Mouse (Mus musculus) neural tube, embryonic 12.5 days (tissue): ENCODE measurements at regions not wholly inside any gene's neighbourhood (a gene's known extent, or its start where the extent isn't known, plus 50 kb on each side); places are given as distances from the start of the nearest gene placed in this dataset.

Source experiments
- ATAC-seq: fragments of 200-750 bp; cut with Nextera tagmentation; 2 replicates; pipeline ENCODE4 v1.8.0; 2017; ENCODE audit warnings: low read depth, mild to moderate bottlenecking, moderate TSS enrichment, moderate library complexity; ENCODE audit not compliant: low FRiP score
- H3K27ac ChIP-seq: fragments of 300-500 bp; sonication (generic); 2 replicates; pipeline ENCODE4 v1.5.1; 2016
- H3K27me3 ChIP-seq: fragments of 300-500 bp; sonication (generic); replicated peaks from 2 replicates; pipeline ENCODE4 v1.6.1; 2016; ENCODE audit warnings: mild to moderate bottlenecking
- H3K36me3 ChIP-seq: fragments of 300-500 bp; sonication (generic); 2 replicates; pipeline ENCODE4 v1.6.1; 2016; ENCODE audit warnings: mild to moderate bottlenecking
- H3K4me1 ChIP-seq: fragments of 300-500 bp; sonication (generic); 2 replicates; pipeline ENCODE4 v1.6.1; 2016
- H3K4me2 ChIP-seq: fragments of 300-500 bp; sonication (generic); replicated peaks from 2 replicates; pipeline ENCODE4 v1.6.1; 2016; ENCODE audit warnings: mild to moderate bottlenecking
- H3K4me3 ChIP-seq: fragments of 300-500 bp; sonication (generic); 2 replicates; pipeline ENCODE4 v1.5.1; 2016
- H3K9ac ChIP-seq: fragments of 300-500 bp; sonication (generic); 2 replicates; pipeline ENCODE4 v1.6.1; 2016; ENCODE audit warnings: mild to moderate bottlenecking
- H3K9me3 ChIP-seq: fragments of 300-500 bp; sonication (generic); 2 replicates; pipeline ENCODE4 v1.6.1; 2016; ENCODE audit warnings: mild to moderate bottlenecking
- WGBS: fragments of 180-500 bp; shearing (Covaris S2); methylation state at CpG from one replicate; pipeline ENCODE4 v1.1.7; 2016; 5-methylcytosine and 5-hydroxymethylcytosine counted together

DNA sequence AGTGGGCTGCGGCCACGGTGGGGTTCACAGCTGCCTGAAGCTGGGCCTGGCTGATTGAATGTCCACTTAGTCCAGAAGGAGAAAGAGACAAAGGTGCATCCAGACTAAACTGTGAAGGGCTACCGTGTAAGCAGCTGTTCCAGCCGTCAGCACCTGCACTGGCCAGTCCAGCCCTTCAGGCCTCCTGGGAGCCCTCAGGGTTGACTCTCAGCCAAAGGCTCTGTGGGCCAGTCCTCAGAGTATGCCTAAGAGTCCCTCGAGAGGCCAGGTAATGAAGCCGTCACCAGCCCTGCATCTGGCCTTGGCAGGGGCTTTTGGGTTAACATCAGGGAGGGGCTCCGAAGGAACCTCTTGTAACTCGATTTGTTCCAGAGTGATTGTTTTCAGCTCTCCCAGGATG is 187.4 kb downstream of the Gpd2 start:
- WGBS: 87% methylated on average over 8 of the region's 8 CpGs
- Histone ChIP-seq H3K27ac (no peak overlapping the region), H3K4me1 (no peaks in the 10 kb centered on the region), H3K9me3 (no peaks in the 10 kb centered on the region), H3K27me3 (no peaks in the 10 kb centered on the region), H3K36me3 (no peaks in the 10 kb centered on the region), H3K4me2 (no peak overlapping the region), H3K9ac (no peak overlapping the region), H3K4me3 (no peak overlapping the region)
- ATAC-seq: no peak

- 92% methylated on average over 5 of the region's 5 CpGs for WGBS
- H3K4me3 ChIP-seq: no peak overlapping the region
- no peaks in the 10 kb centered on the region for H3K36me3 ChIP-seq
- ATAC-seq: no peak
- no peak overlapping the region for H3K9ac ChIP-seq
- no peaks in the 10 kb centered on the region for H3K27me3 ChIP-seq
- no peaks in the 10 kb centered on the region for H3K9me3 ChIP-seq
- no peak overlapping the region for H3K27ac ChIP-seq
- H3K4me1 ChIP-seq: no peaks in the 10 kb centered on the region
- H3K4me2 ChIP-seq: no peak overlapping the region
Observed at GRCm38 (mm10) chr2:57425439-57425838, 188.0 kb downstream of the Gpd2 start.

DNA sequence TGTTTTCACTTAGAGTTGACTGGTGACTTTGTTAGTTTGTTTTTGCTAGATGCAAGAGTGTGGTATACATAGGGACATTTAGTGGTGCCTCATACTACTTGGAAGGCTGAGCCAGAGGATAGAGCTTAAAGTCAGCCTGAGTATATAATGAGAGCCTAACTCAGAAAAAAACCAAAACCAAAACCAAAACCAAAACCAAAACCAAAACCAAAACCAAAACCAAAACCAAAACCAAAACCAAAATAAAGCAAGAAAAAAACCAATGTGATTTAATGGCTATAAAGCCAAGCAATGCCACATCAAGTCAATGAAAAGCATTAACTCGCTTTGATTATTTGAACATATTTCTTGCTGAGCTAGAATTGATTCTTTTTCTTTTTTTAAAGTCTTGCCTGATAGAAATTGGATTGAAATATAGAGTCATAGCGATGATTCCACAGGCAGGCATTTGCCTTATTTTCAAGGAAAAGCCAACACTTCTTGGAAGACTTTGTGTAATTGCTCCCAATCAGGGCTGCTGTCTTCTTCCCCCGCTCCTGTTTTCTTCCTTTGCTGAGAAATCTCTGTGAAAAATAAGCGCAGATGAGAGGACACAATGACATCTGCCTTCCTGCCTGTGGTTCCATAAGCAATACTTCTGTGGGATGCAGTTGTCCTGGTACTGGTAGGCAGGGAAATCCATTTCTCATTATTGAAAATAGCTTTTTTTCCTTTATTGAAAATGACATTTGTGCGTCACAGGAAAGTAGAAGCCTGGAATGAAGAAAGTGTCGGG is 213.7 kb downstream of the Gpd2 start:
- no peak overlapping the region for H3K4me2 ChIP-seq
- 92% methylated on average over 6 of the region's 6 CpGs for WGBS
- H3K27ac ChIP-seq: no peak overlapping the region
- no peak overlapping the region for H3K9ac ChIP-seq
- no peaks in the 10 kb centered on the region for H3K27me3 ChIP-seq
- no peaks in the 10 kb centered on the region for H3K36me3 ChIP-seq
- H3K9me3 ChIP-seq: no peaks in the 10 kb centered on the region
- no peaks in the 10 kb centered on the region for H3K4me1 ChIP-seq
- H3K4me3 ChIP-seq: no peak overlapping the region
- no peak for ATAC-seq

- Histone ChIP-seq H3K4me2 (no peak overlapping the region), H3K4me1 (no peaks in the 10 kb centered on the region), H3K9me3 (no peaks in the 10 kb centered on the region), H3K27me3 (no peaks in the 10 kb centered on the region), H3K36me3 (no peaks in the 10 kb centered on the region), H3K9ac (no peak overlapping the region), H3K4me3 (no peak overlapping the region), H3K27ac (no peak overlapping the region)
- no peak for ATAC-seq
- 90% methylated on average over 5 of the region's 5 CpGs for WGBS
Observed at GRCm38 (mm10) chr2:57453896-57454679, 216.7 kb downstream of the Gpd2 start.

DNA sequence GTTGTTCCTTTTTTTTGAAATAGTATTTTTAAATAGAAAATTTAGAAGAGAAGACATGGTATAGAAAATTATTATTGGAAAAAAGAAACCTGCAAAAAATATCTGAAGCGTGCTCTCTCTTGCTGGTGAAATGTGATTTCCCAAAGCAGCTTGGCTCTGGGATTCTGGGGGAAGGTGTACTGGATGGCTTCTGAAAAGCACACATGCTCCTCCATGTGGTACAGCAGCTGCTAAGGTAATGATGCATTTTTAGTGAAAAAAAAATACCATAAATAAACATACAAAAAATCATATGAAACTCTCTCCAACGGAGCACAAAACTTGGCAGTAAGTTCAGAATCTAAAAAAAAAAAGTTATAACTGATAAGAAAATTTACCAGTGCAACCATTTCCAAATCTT is 222.5 kb downstream of the Gpd2 start:
- H3K9me3 ChIP-seq: no peaks in the 10 kb centered on the region
- H3K4me1 ChIP-seq: no peaks in the 10 kb centered on the region
- 91% methylated on average over 2 of the region's 2 CpGs for WGBS
- no peak overlapping the region for H3K9ac ChIP-seq
- no peaks in the 10 kb centered on the region for H3K27me3 ChIP-seq
- no peak overlapping the region for H3K4me3 ChIP-seq
- H3K4me2 ChIP-seq: no peak overlapping the region
- H3K27ac ChIP-seq: no peak overlapping the region
- no peaks in the 10 kb centered on the region for H3K36me3 ChIP-seq
- ATAC-seq: no peak

GRCm38 (mm10) chr2:57473873-57474272 is 236.4 kb downstream of the Gpd2 start:
- no peak overlapping the region for H3K4me3 ChIP-seq
- no peaks in the 10 kb centered on the region for H3K4me1 ChIP-seq
- H3K9me3 ChIP-seq: no peaks in the 10 kb centered on the region
- no peak for ATAC-seq
- no peak overlapping the region for H3K27ac ChIP-seq
- no peaks in the 10 kb centered on the region for H3K36me3 ChIP-seq
- no peaks in the 10 kb centered on the region for H3K27me3 ChIP-seq
- 87% methylated on average over 3 of the region's 3 CpGs for WGBS
- H3K9ac ChIP-seq: no peak overlapping the region
- H3K4me2 ChIP-seq: no peak overlapping the region

GRCm38 (mm10) chr2:57492116-57492515 is 254.7 kb downstream of the Gpd2 start:
- Histone ChIP-seq H3K36me3 (no peaks in the 10 kb centered on the region), H3K4me1 (no peaks in the 10 kb centered on the region), H3K27me3 (no peaks in the 10 kb centered on the region), H3K4me2 (no peak overlapping the region), H3K4me3 (no peak overlapping the region), H3K27ac (no peak overlapping the region), H3K9me3 (no peaks in the 10 kb centered on the region), H3K9ac (no peak overlapping the region)
- 85% methylated on average over 4 of the region's 4 CpGs for WGBS
- no peak for ATAC-seq

GRCm38 (mm10) chr2:57492914-57493621 is 255.6 kb downstream of the Gpd2 start:
- Histone ChIP-seq H3K27ac (no peak overlapping the region), H3K4me1 (no peaks in the 10 kb centered on the region), H3K9ac (no peak overlapping the region), H3K36me3 (no peaks in the 10 kb centered on the region), H3K4me3 (no peak overlapping the region), H3K27me3 (no peaks in the 10 kb centered on the region), H3K9me3 (no peaks in the 10 kb centered on the region), H3K4me2 (no peak overlapping the region)
- no peak for ATAC-seq
- WGBS: 31% methylated on average over 6 of the region's 6 CpGs

DNA sequence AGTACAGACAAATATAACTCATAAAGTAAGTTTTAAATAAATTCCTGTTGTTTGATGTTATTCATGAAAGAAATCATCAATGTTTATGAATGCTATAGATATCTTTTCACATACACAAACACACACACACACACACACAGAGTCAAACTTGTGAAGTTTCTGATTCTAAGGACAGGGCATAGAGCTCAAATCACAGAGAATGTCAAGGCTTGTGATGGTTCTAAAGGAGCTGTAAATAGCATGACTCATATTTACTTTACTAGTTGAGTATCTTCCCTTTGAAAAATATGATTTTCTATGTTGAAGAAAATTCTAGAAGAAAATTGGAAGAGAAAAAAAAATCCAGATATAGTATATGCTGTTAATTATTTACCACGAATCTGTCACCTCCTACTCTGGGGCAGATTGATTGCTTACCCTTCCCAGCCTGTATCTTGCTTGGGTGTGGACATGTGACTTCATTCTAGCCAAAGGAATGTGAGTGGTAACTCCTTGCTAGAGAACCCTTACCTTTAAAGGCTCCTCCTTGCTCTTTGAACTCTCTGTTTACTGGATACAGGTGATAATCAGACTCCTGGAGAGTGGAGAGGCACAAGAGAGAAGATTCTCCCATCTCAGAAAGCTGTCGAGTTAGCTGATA is 259.0 kb downstream of the Gpd2 start:
- Histone ChIP-seq H3K27ac (no peak overlapping the region), H3K36me3 (no peaks in the 10 kb centered on the region), H3K4me3 (no peak overlapping the region), H3K4me1 (no peaks in the 10 kb centered on the region), H3K9ac (no peak overlapping the region), H3K4me2 (no peak overlapping the region), H3K27me3 (no peaks in the 10 kb centered on the region), H3K9me3 (no peaks in the 10 kb centered on the region)
- no peak for ATAC-seq
- 69% methylated on average over 2 of the region's 2 CpGs for WGBS

DNA sequence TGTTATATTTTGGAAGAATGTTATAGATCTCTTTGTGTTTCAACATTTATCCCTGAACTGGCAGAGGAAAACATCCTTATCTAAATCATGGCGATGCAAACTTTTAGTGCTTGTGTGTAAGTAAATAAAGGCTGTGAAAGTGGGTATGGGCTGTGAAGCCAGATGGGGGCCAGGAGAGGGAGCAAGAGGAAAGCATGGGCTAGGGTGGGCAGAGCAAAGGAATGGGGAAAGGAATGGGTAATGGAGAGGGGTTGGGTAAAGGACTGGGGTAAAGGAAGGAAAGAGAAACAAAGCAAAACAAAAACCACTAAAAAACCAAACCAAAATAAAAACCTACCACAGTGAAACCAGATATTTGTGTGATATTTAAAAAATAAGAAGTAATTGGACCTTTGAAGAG is 260.5 kb downstream of the Gpd2 start:
- WGBS: 81% methylated on average over 1 of the region's 1 CpGs
- no peak for ATAC-seq
- H3K27me3 ChIP-seq: no peaks in the 10 kb centered on the region
- no peak overlapping the region for H3K4me3 ChIP-seq
- no peak overlapping the region for H3K4me2 ChIP-seq
- H3K9ac ChIP-seq: no peak overlapping the region
- H3K36me3 ChIP-seq: no peaks in the 10 kb centered on the region
- no peak overlapping the region for H3K27ac ChIP-seq
- no peaks in the 10 kb centered on the region for H3K4me1 ChIP-seq
- H3K9me3 ChIP-seq: no peaks in the 10 kb centered on the region

DNA sequence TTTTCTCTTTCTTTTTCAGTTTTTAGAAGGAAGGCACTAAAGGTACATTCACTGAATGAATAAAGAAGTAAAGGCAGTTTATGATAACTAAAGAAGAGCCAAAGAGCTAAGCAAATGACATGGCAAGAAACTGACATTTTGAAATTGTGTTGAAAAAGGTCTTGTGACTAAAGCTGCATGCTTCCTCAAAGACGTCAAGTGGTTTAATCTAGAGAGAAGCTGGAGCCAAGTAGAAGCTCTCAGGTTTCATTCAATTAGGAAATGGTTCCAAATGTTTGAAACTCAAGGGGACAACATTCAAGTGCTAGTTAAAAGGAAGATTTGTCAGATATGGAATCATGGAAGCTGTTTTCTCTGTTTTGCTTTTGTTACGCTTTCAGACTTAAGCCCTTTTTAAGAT is 267.2 kb downstream of the Gpd2 start:
- H3K4me3 ChIP-seq: no peak overlapping the region
- H3K4me2 ChIP-seq: no peak overlapping the region
- 78% methylated on average over 2 of the region's 2 CpGs for whole genome bisulfite sequencing
- H3K4me1 ChIP-seq: no peaks in the 10 kb centered on the region
- no peaks in the 10 kb centered on the region for H3K27me3 ChIP-seq
- no peak for ATAC-seq
- H3K27ac ChIP-seq: no peak overlapping the region
- no peaks in the 10 kb centered on the region for H3K9me3 ChIP-seq
- no peaks in the 10 kb centered on the region for H3K36me3 ChIP-seq
- H3K9ac ChIP-seq: no peak overlapping the region

DNA sequence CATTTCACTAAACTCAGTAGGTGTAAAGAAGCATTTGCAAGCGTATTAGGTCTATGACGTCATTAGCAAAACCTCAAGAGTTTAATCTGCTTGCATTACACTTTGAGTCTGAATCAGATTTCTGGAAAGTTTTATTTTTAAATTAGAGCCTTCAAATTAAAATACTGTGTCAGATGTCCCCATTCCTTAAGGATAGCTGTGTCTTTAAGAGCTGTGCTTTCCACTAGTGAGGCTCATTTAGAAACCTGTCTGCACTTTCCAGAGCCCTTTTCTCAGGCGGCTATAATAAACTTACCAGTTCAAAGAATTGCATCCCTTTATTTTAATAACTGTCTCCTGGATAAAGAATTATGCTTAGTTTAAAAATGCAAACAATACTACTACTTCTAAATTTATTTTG is 285.0 kb downstream of the Gpd2 start:
- Histone ChIP-seq H3K9me3 (no peaks in the 10 kb centered on the region), H3K4me3 (no peak overlapping the region), H3K9ac (no peak overlapping the region), H3K27ac (no peak overlapping the region), H3K4me2 (no peak overlapping the region), H3K36me3 (no peaks in the 10 kb centered on the region), H3K27me3 (no peaks in the 10 kb centered on the region), H3K4me1 (no peaks in the 10 kb centered on the region)
- no peak for ATAC-seq
- 81% methylated on average over 3 of the region's 3 CpGs for WGBS
